Mouse (Mus musculus) heart, embryonic 13.5 days (tissue): ENCODE data around the gene Stk16. TPM values are rescaled to one million over a fixed set of nuclear protein-coding genes. Genes with fewer than 3 reads are reported as not detected.

Experiments used
- ATAC-seq: fragments of 200-750 bp; cut with Nextera tagmentation; 2 replicates; pipeline ENCODE4 v1.8.0; 2017; ENCODE audit warnings: moderate TSS enrichment; ENCODE audit not compliant: insufficient number of reproducible peaks, low FRiP score, low TSS enrichment; ENCODE audit errors: extremely low read depth
- H3K27ac ChIP-seq: fragments of 300-500 bp; sonication (generic); replicated peaks from 2 replicates; pipeline ENCODE4 v1.5.1; 2015; ENCODE audit warnings: moderate library complexity, mild to moderate bottlenecking, inconsistent platforms
- H3K27me3 ChIP-seq: fragments of 300-500 bp; sonication (generic); replicated peaks from 2 replicates; pipeline ENCODE4 v1.6.1; 2015; ENCODE audit warnings: mild to moderate bottlenecking, inconsistent platforms
- H3K36me3 ChIP-seq: fragments of 300-500 bp; sonication (generic); 2 replicates; pipeline ENCODE4 v1.6.1; 2015; ENCODE audit warnings: mild to moderate bottlenecking, inconsistent platforms
- H3K4me1 ChIP-seq: fragments of 300-500 bp; sonication (generic); 2 replicates; pipeline ENCODE4 v1.6.1; 2015; ENCODE audit warnings: inconsistent platforms
- H3K4me2 ChIP-seq: fragments of 300-500 bp; sonication (generic); 2 replicates; pipeline ENCODE4 v1.6.1; 2015; ENCODE audit warnings: inconsistent platforms, mild to moderate bottlenecking, moderate library complexity
- H3K4me3 ChIP-seq: fragments of 300-500 bp; sonication (generic); 2 replicates; pipeline ENCODE4 v1.5.1; 2015; ENCODE audit warnings: moderate library complexity, mild to moderate bottlenecking, inconsistent platforms
- H3K9ac ChIP-seq: fragments of 300-500 bp; sonication (generic); 2 replicates; pipeline ENCODE4 v1.6.1; 2015; ENCODE audit warnings: inconsistent platforms, mild to moderate bottlenecking, moderate library complexity
- H3K9me3 ChIP-seq: fragments of 300-500 bp; sonication (generic); 2 replicates; pipeline ENCODE4 v1.6.1; 2016; ENCODE audit warnings: inconsistent platforms
- WGBS: fragments of 180-500 bp; shearing (Covaris S2); methylation state at CpG from one replicate; pipeline ENCODE4 v1.1.7; 2015; ENCODE audit warnings: mixed read lengths; 5-methylcytosine and 5-hydroxymethylcytosine counted together
- microRNA-seq: library from miRNA; unstranded; fragments of <30 nt; microRNA quantifications from one replicate; pipeline ENCODE4, GENCODE M21; 2016
- polyA plus RNA-seq: library from polyadenylated mRNA; unstranded; fragments of >200 nt; fragmentation: Nextera tagmentation; extraction: Ambion mirVana; gene quantifications from 2 replicates; pipeline ENCODE4 v1.2.1, GENCODE M21; 2015

The Stk16 gene
- polyA plus RNA-seq, 1 experiment from 2014 or later: 81.2 TPM

DNA sequence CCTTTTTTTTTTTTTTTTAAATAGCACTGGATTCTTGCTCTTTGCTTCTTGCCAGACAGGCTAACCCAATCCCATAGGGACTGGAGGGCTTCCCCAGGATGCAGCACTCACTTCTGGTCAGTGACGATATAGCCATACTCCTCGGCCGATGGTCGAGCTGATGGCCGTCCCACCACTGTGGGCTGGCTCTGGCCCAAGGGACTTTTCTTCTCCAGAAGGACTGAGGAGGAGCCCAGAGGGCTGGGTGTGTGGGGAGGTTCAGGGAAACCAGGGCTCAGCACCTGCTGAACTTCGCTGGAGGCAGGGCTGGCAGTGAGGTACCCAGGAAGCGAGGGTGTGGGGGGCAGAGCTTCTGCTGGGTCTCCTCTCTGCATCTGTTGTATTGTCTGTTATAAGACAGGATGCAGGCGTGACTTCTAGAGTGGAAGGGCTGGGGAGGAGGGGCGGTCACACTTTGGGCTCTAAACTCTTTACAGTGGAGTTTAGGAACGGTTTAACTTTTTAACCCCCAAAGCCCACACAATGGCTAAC lies 44.9 kb downstream of the Stk16 start:
- Histone ChIP-seq H3K36me3 (no peaks in the 10 kb centered on the region), H3K27ac (no peak overlapping the region), H3K4me1 (peaks cover 9% of the 10 kb centered on the region), H3K27me3 (peaks cover 28% of the 10 kb centered on the region), H3K4me3 (no peak overlapping the region), H3K4me2 (no peak overlapping the region), H3K9ac (no peak overlapping the region), H3K9me3 (no peaks in the 10 kb centered on the region)
- ATAC-seq: no peak
- WGBS: 60% methylated on average over 10 of the region's 10 CpGs

GRCm38 (mm10) chr1:75261278-75261677 lies 50.6 kb downstream of the Stk16 start:
- H3K4me1 ChIP-seq: no peaks in the 10 kb centered on the region
- no peak overlapping the region for H3K4me2 ChIP-seq
- no peak overlapping the region for H3K9ac ChIP-seq
- H3K27ac ChIP-seq: no peak overlapping the region
- no peak for ATAC-seq
- H3K27me3 ChIP-seq: peaks cover 64% of the 10 kb centered on the region
- H3K36me3 ChIP-seq: no peaks in the 10 kb centered on the region
- no peak overlapping the region for H3K4me3 ChIP-seq
- no peaks in the 10 kb centered on the region for H3K9me3 ChIP-seq

- no peak for ATAC-seq
- Histone ChIP-seq H3K36me3 (no peaks in the 10 kb centered on the region), H3K4me3 (peak overlapping the region; percentile 29), H3K27me3 (peaks cover 76% of the 10 kb centered on the region), H3K4me2 (peak overlapping the region; percentile 51), H3K27ac (no peak overlapping the region), H3K9ac (no peak overlapping the region), H3K9me3 (no peaks in the 10 kb centered on the region), H3K4me1 (no peaks in the 10 kb centered on the region)
- WGBS: 3% methylated on average over 40 of the region's 40 CpGs
These were observed 52.6 kb downstream of the Stk16 start for GRCm38 (mm10) chr1:75262969-75263951.

DNA sequence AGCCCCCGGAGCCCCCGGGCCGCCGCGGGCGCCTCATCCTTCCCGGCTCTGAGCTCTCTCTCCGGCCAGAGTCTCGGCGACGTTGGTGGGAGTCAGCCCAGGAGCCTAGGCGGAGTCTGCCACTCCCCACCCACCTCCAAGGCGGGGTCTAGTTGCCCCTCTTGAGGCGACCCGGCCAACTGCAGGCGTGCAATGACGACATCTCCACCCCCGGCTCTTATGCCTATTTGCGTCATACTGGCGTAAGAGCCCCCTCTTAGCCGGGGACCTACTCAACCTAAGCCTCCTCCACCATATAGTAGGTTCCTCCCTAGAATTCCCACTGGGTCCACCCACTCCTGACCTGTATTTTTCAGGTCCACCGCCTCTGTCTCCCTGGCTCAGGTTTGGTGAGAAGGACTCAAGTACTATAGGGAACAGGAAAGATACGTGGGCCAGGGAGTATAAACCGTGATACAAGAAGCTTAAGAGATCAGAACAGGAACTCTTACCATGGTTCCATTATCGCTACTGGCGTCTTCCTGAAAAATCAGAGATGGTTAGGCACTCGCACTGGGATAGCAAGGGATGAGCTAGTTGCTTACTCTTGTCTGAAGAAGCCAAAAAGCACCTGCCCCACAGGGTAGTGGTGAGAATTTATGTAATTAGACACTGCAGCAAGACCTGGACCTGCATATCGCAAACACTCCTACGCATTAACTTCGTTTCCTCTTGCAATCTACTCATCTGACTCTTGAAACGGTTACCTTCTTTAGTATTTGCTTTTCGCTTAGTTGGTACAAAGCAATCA lies 53.6 kb downstream of the Stk16 start, which contains the start of gene Ptprn:
Gene Ptprn (minus strand): TSS at position 412 of the 790 bp plus-strand sequence.
- 9% methylated on average over 32 of the region's 32 CpGs for WGBS
- H3K9me3 ChIP-seq: no peaks in the 10 kb centered on the region
- no peak within 1 kb of the TSS for H3K27ac ChIP-seq
- peak within 1 kb of the TSS; percentile 51 for H3K4me2 ChIP-seq
- no peak within 1 kb of the TSS for H3K9ac ChIP-seq
- no peak for ATAC-seq
- no peaks in the 10 kb centered on the region for H3K4me1 ChIP-seq
- H3K4me3 ChIP-seq: peak within 1 kb of the TSS; percentile 29
- H3K36me3 ChIP-seq: no peaks in the 10 kb centered on the region
- peaks cover 85% of the 10 kb centered on the region for H3K27me3 ChIP-seq

Small RNA genes within 50 kb of the gene (microRNA-seq; reads per million reads assigned to microRNA genes)
- gene Gm27943: not detected

Other genes starting within 250 kb of the Stk16 start
- gene Nhej1, start 85.6 kb upstream of the Stk16 start, polyA plus RNA-seq: 7.6 and 7.9 TPM in 2 replicates
- gene Slc23a3, start 76.9 kb upstream of the Stk16 start, polyA plus RNA-seq: 0.41 and 1.0 TPM in 2 replicates
- 36.2 and 39.1 TPM in 2 replicates for gene Cnppd1, start 68.1 kb upstream of the Stk16 start, polyA plus RNA-seq
- 35.2 and 35.9 TPM in 2 replicates for gene Retreg2, start 68.1 kb upstream of the Stk16 start, polyA plus RNA-seq
- gene Zfand2b, start 42.2 kb upstream of the Stk16 start, polyA plus RNA-seq: 27.2 and 31.7 TPM in 2 replicates
- gene Abcb6, start 30.4 kb upstream of the Stk16 start, polyA plus RNA-seq: 14.8 and 17.6 TPM in 2 replicates
- gene Ankzf1, start 18.7 kb upstream of the Stk16 start, polyA plus RNA-seq: 23.7 and 26.4 TPM in 2 replicates
- gene Atg9a, start 18.6 kb upstream of the Stk16 start, polyA plus RNA-seq: 28.7 and 30.4 TPM in 2 replicates
- gene Glb1l, start within 50 bp of the Stk16 start, polyA plus RNA-seq: 6.9 and 8.2 TPM in 2 replicates
- gene Tuba4a, start 9.0 kb downstream of the Stk16 start, polyA plus RNA-seq: 43.3 and 45.1 TPM in 2 replicates
- not detected in 2 replicates for gene A630095N17Rik, start 21.3 kb downstream of the Stk16 start, polyA plus RNA-seq
- gene Dnajb2, start 25.6 kb downstream of the Stk16 start, polyA plus RNA-seq: 30.5 and 32.6 TPM in 2 replicates
- 0.40 and 0.87 TPM in 2 replicates for gene Ptprn, start 53.7 kb downstream of the Stk16 start, polyA plus RNA-seq
- gene Resp18, start 67.6 kb downstream of the Stk16 start, polyA plus RNA-seq: 0.75 TPM in 1 of 2 replicates, not detected in the other
- gene Dnpep, start 107.2 kb downstream of the Stk16 start, polyA plus RNA-seq: 115 and 121 TPM in 2 replicates
- gene Des, start 149.5 kb downstream of the Stk16 start, polyA plus RNA-seq: 393 and 426 TPM in 2 replicates
- 55.1 and 58.8 TPM in 2 replicates for gene Speg, start 164.5 kb downstream of the Stk16 start, polyA plus RNA-seq
- 70.7 and 73.7 TPM in 2 replicates for gene Gmppa, start 225.1 kb downstream of the Stk16 start, polyA plus RNA-seq
- gene Asic4, start 239.6 kb downstream of the Stk16 start, polyA plus RNA-seq: 0.28 and 0.31 TPM in 2 replicates